Mouse (Mus musculus): ENCODE data around the gene Map3k12.

Gene Map3k12

GRCm38 (mm10) chr15:102503924-102504782, 12.7 kb downstream of the Map3k12 start:
- DNase-seq (ENCODE audit: low read depth, low spot score): no peak

GRCm38 (mm10) chr15:102503447-102503846, 13.4 kb downstream of the Map3k12 start, which contains the start of gene Gm10337:
Gene Gm10337, plus strand, starts transcription at chr15:102503722.
- no peak for DNase-seq (ENCODE audit: low read depth, low spot score)

GRCm38 (mm10) chr15:102502254-102502840, 14.5 kb downstream of the Map3k12 start:
- DNase-seq (ENCODE audit: low read depth, low spot score): no peak

GRCm38 (mm10) chr15:102501084-102501814, 15.6 kb downstream of the Map3k12 start:
- no peak for DNase-seq (ENCODE audit: low read depth, low spot score)

- no peak for DNase-seq (ENCODE audit: low read depth, low spot score)
Measured at GRCm38 (mm10) chr15:102500479-102500878, 16.4 kb downstream of the Map3k12 start.

GRCm38 (mm10) chr15:102499851-102500250, 17.0 kb downstream of the Map3k12 start:
- no peak for DNase-seq (ENCODE audit: low read depth, low spot score)

- no peak for DNase-seq (ENCODE audit: low read depth, low spot score)
Measured at GRCm38 (mm10) chr15:102499370-102499769, 17.5 kb downstream of the Map3k12 start.

GRCm38 (mm10) chr15:102498322-102498721, 18.5 kb downstream of the Map3k12 start:
- DNase-seq (ENCODE audit: low read depth, low spot score): no peak

- DNase-seq (ENCODE audit: low read depth, low spot score): no peak
Measured at GRCm38 (mm10) chr15:102487664-102488063, 29.2 kb downstream of the Map3k12 start.

- no peak for DNase-seq (ENCODE audit: low read depth, low spot score)
Measured at GRCm38 (mm10) chr15:102485853-102486252, 31.0 kb downstream of the Map3k12 start.

- DNase-seq (ENCODE audit: low read depth, low spot score): no peak
Measured at GRCm38 (mm10) chr15:102483136-102483535, 33.7 kb downstream of the Map3k12 start.

- no peak for DNase-seq (ENCODE audit: low read depth, low spot score)
Measured at GRCm38 (mm10) chr15:102474520-102474919, 42.3 kb downstream of the Map3k12 start.

- DNase-seq (ENCODE audit: low read depth, low spot score): no peak
Measured at GRCm38 (mm10) chr15:102473246-102473645, 43.6 kb downstream of the Map3k12 start.

GRCm38 (mm10) chr15:102471727-102472126, 45.1 kb downstream of the Map3k12 start:
- no peak for DNase-seq (ENCODE audit: low read depth, low spot score)

- DNase-seq (ENCODE audit: low read depth, low spot score): no peak
Measured at GRCm38 (mm10) chr15:102471295-102471645, 45.6 kb downstream of the Map3k12 start.

- DNase-seq (ENCODE audit: low read depth, low spot score): no peak
Measured at GRCm38 (mm10) chr15:102470605-102471294, 46.1 kb downstream of the Map3k12 start.

GRCm38 (mm10) chr15:102470183-102470604, 46.7 kb downstream of the Map3k12 start, which contains the start of gene Pcbp2:
Gene Pcbp2, plus strand, starts transcription at chr15:102470539.
- DNase-seq (ENCODE audit: low read depth, low spot score): peak; percentile 93

GRCm38 (mm10) chr15:102468675-102469370, 48.0 kb downstream of the Map3k12 start:
- no peak for DNase-seq (ENCODE audit: low read depth, low spot score)

- no peak for DNase-seq (ENCODE audit: low read depth, low spot score)
Measured at GRCm38 (mm10) chr15:102463666-102464065, 53.2 kb downstream of the Map3k12 start.

- no peak for DNase-seq (ENCODE audit: low read depth, low spot score)
Measured at GRCm38 (mm10) chr15:102461430-102462075, 55.3 kb downstream of the Map3k12 start.

All from WW6 (cell line).